ENCODE assay signal across 8 mouse cellular contexts in genomic region chr8:122269404-122269803, GRCm38 (mm10). TPM values are rescaled to one million over a fixed set of nuclear protein-coding genes. Genes with fewer than 3 reads are reported as not detected.
DNase-seq lines count a peak whose midpoint lies in the region; ATAC-seq lines count a peak whose summit lies in the region.

No protein-coding gene starts in this region.

- peaks cover 11% of the 10 kb centered on the region; the same call in 1 of the 2 replicates for H3K4me1 ChIP-seq in heart, embryonic 16.5 days (ENCODE audit: control insufficient read depth, insufficient read depth, low read length)
- H3K4me1 ChIP-seq in liver, embryonic 16.5 days (ENCODE audit: control insufficient read depth, low read depth, low read length), result peaks cover 20% of the 10 kb centered on the region
- peaks cover 20% of the 10 kb centered on the region for H3K4me1 ChIP-seq in neural tube, embryonic 12.5 days

- H3K4me2 ChIP-seq in heart, embryonic 16.5 days (ENCODE audit: low read depth, low read length), result peak overlapping the region; percentile 82
- H3K4me2 ChIP-seq in liver, embryonic 16.5 days (ENCODE audit: low read depth, low read length), result peak overlapping the region; percentile 81
- H3K4me2 ChIP-seq in neural tube, embryonic 12.5 days (replicated peaks), result peak overlapping the region; percentile 67

- ATAC-seq in erythroblast, adult 5-6 weeks (replicated peaks; ENCODE audit: low FRiP score, poor library complexity, severe bottlenecking), result peak; percentile 53
- ATAC-seq in heart, embryonic 16.5 days (replicated peaks; ENCODE audit: extremely low read depth, insufficient read depth, low FRiP score), result peak; percentile 6; the same call in 1 of the 2 replicates
- ATAC-seq in liver, embryonic 16.5 days (ENCODE audit: low read depth), result peak; percentile 23; the same call in 1 of the 2 replicates
- ATAC-seq in neural tube, embryonic 12.5 days (ENCODE audit: low FRiP score, low read depth), result peak; percentile 52

- DNase-seq in CD8-positive naive resting alpha-beta T cell, adult 2 months (ENCODE audit: low read depth in 2 of 2, low spot score in 2 of 2), result peak; percentile 70 to 80
- peak; percentile 82 for DNase-seq in brain, adult 2 months (ENCODE audit: low read depth, low spot score)
- peak; percentile 81 to 83 for DNase-seq in kidney, postnatal 25 days
- DNase-seq in testis, postnatal 10 days (ENCODE audit: low spot score), result peak; percentile 91

- H3K4me3 ChIP-seq in heart, embryonic 16.5 days (ENCODE audit: low read length), result peak overlapping the region; percentile 53
- peak overlapping the region; percentile 56 for H3K4me3 ChIP-seq in liver, embryonic 16.5 days (ENCODE audit: low read depth, low read length)
- peak overlapping the region; percentile 39 for H3K4me3 ChIP-seq in neural tube, embryonic 12.5 days

- H3K27ac ChIP-seq in heart, embryonic 16.5 days (ENCODE audit: low read length), result no peak overlapping the region
- no peak overlapping the region for H3K27ac ChIP-seq in liver, embryonic 16.5 days (ENCODE audit: low read length)
- H3K27ac ChIP-seq in neural tube, embryonic 12.5 days, result no peak overlapping the region

- no peaks in the 10 kb centered on the region for H3K36me3 ChIP-seq in heart, embryonic 16.5 days (ENCODE audit: control insufficient read depth, insufficient read depth)
- H3K36me3 ChIP-seq in liver, embryonic 16.5 days (ENCODE audit: control insufficient read depth, insufficient read depth), result no peaks in the 10 kb centered on the region
- H3K36me3 ChIP-seq in neural tube, embryonic 12.5 days, result no peaks in the 10 kb centered on the region

- H3K9me3 ChIP-seq in heart, embryonic 16.5 days (replicated peaks; ENCODE audit: control insufficient read depth, low read length), result no peaks in the 10 kb centered on the region
- H3K9me3 ChIP-seq in liver, embryonic 16.5 days (replicated peaks; ENCODE audit: control insufficient read depth, low read length), result no peaks in the 10 kb centered on the region
- H3K9me3 ChIP-seq in neural tube, embryonic 12.5 days, result no peaks in the 10 kb centered on the region

- 4% methylated on average over 21 of the region's 21 CpGs for WGBS in heart, embryonic 16.5 days
- 3% methylated on average over 21 of the region's 21 CpGs for WGBS in liver, embryonic 16.5 days (ENCODE audit: insufficient replicate concordance)
- WGBS in neural tube, embryonic 12.5 days, result 4% methylated on average over 21 of the region's 21 CpGs

- peak overlapping the region; percentile 74 for H3K9ac ChIP-seq in heart, embryonic 16.5 days (ENCODE audit: low read length)
- H3K9ac ChIP-seq in liver, embryonic 16.5 days (ENCODE audit: low read depth, low read length), result peak overlapping the region; percentile 52; the same call in 1 of the 2 replicates
- H3K9ac ChIP-seq in neural tube, embryonic 12.5 days, result peak overlapping the region; percentile 41

- peaks cover 8% of the 10 kb centered on the region; the same call in 1 of the 2 replicates for H3K27me3 ChIP-seq in heart, embryonic 16.5 days (ENCODE audit: control insufficient read depth, insufficient read depth, low read length)
- peaks cover 20% of the 10 kb centered on the region for H3K27me3 ChIP-seq in liver, embryonic 16.5 days (ENCODE audit: control insufficient read depth, insufficient read depth, low read depth, low read length)
- peaks cover 21% of the 10 kb centered on the region for H3K27me3 ChIP-seq in neural tube, embryonic 12.5 days (replicated peaks)

RNA-seq across cellular contexts. Expression of gene Zfpm1, which starts 12.5 kb away (rescaled TPM):
- 54.2 and 55.4 TPM in 2 replicates for total RNA-seq in erythroblast, adult 5-6 weeks (2015; ENCODE audit: low replicate concordance)
- 196 and 459 TPM in 2 replicates for total RNA-seq in erythroblast, adult 5-6 weeks (2017; ENCODE audit: low replicate concordance)
- 2.9 and 3.1 TPM in 2 replicates for polyA plus RNA-seq in heart, embryonic 16.5 days (2015; fragmentation: Nextera tagmentation; extraction: Ambion mirVana)
- 6.8 and 8.1 TPM in 2 replicates for polyA plus RNA-seq in liver, embryonic 16.5 days (2015; fragmentation: Nextera tagmentation; extraction: Ambion mirVana)
- 2.2 and 2.3 TPM in 2 replicates for polyA plus RNA-seq in neural tube, embryonic 12.5 days (2016; fragmentation: Nextera tagmentation; extraction: Ambion mirVana)
